Mouse (Mus musculus) retina, embryonic 14.5 days (tissue): ENCODE results near the gene Calm5.
"Not testable (repeated sequence)": the region's sequence is repeated elsewhere in the genome, so short reads cannot be mapped to it uniquely, and the experiment has no call there.

ENCODE experiments used
- DNase-seq: peaks from one replicate; pipeline ENCODE4 v3.0.0-alpha.2; 2015; ENCODE audit warnings: low spot score

The Calm5 gene

GRCm38 (mm10) chr13:3866355-3867052 is 12.5 kb downstream of the Calm5 start:
- no peak for DNase-seq

GRCm38 (mm10) chr13:3867158-3867557 is 13.2 kb downstream of the Calm5 start:
- no peak for DNase-seq

- DNase-seq, result no peak
Measured at GRCm38 (mm10) chr13:3869901-3870300, 15.9 kb downstream of the Calm5 start.

GRCm38 (mm10) chr13:3872832-3873231 is 18.9 kb downstream of the Calm5 start:
- DNase-seq, result no peak

- no peak for DNase-seq
Measured at GRCm38 (mm10) chr13:3876448-3876847, 22.5 kb downstream of the Calm5 start.

GRCm38 (mm10) chr13:3877185-3877584 is 23.2 kb downstream of the Calm5 start:
- no peak for DNase-seq

- DNase-seq, result peak; percentile 51
Measured at GRCm38 (mm10) chr13:3877679-3878220, 23.8 kb downstream of the Calm5 start.

- DNase-seq, result no peak
Measured at GRCm38 (mm10) chr13:3886663-3887062, 32.7 kb downstream of the Calm5 start.

GRCm38 (mm10) chr13:3889111-3889510 is 35.1 kb downstream of the Calm5 start:
- DNase-seq, result no peak

GRCm38 (mm10) chr13:3890061-3890460 is 36.1 kb downstream of the Calm5 start:
- DNase-seq, result no peak

- no peak for DNase-seq
Measured at GRCm38 (mm10) chr13:3891479-3892087, 37.6 kb downstream of the Calm5 start.

GRCm38 (mm10) chr13:3892601-3893000 is 38.6 kb downstream of the Calm5 start:
- DNase-seq, result peak; percentile 11

- peak; percentile 83 for DNase-seq
Measured at GRCm38 (mm10) chr13:3893126-3893734, 39.3 kb downstream of the Calm5 start.

GRCm38 (mm10) chr13:3894549-3894948 is 40.6 kb downstream of the Calm5 start:
- no peak for DNase-seq

- no peak for DNase-seq
Measured at GRCm38 (mm10) chr13:3895397-3895980, 41.5 kb downstream of the Calm5 start.

- no peak for DNase-seq
Measured at GRCm38 (mm10) chr13:3896032-3896431, 42.1 kb downstream of the Calm5 start.

GRCm38 (mm10) chr13:3896913-3897312 is 42.9 kb downstream of the Calm5 start:
- DNase-seq, result peak; percentile 91

- DNase-seq, result not testable (repeated sequence)
Measured at GRCm38 (mm10) chr13:3898202-3898601, 44.2 kb downstream of the Calm5 start.

- DNase-seq, result no peak
Measured at GRCm38 (mm10) chr13:3899301-3899700, 45.3 kb downstream of the Calm5 start.
